Mouse (Mus musculus): Measurements from ENCODE around the gene Cadps2.

- TF ChIP-seq CTCF (IDR thresholded peaks at IDR 0.05; ENCODE audit: insufficient read depth, low read depth, low read length) (no peak), POLR2A (IDR thresholded peaks at IDR 0.05; ENCODE audit: insufficient read depth, low read depth, low read length) (no peak)
These were observed 483.1 kb downstream of the Cadps2 start for GRCm38 (mm10) chr6:23356141-23356540.

Measured in olfactory bulb, adult 2 months (tissue).